Mouse (Mus musculus): Measurements from ENCODE around the gene Tkt.
"Not testable (repeated sequence)": the region's sequence is repeated elsewhere in the genome, so short reads cannot be mapped to it uniquely, and the experiment has no call there.

Gene Tkt

DNA sequence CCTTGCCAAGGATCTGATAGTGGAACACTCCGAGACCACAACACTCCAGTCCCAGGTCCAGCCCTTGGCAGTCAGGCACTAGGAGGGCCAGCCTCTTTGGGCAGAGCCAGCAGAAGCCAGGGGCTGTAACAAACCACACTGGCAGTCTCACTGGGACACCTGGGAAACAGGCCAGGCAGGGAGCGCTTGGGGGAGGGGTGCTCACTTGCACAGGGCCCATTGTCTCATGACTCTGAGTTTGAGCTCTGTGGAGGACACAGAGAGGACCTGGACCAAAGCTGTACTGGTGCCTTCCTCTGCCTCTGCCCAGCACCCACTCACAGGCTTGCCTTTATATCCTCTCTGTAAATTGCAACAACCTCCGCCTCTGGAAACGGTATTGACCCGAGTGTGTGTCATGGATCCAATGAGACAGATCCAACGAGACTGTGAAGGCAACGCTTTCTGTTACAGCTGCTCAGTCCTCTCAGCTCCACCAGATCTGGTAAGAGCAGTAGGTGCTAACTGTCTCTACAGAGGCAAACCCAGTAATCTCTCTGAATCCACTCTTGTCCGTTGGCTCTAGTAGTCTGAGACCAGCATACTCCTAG is at the start of gene Tkt:
TSS of gene Tkt (plus strand) at position 229 of the 590 bp plus-strand sequence.
- peak; percentile 90 for DNase-seq

DNA sequence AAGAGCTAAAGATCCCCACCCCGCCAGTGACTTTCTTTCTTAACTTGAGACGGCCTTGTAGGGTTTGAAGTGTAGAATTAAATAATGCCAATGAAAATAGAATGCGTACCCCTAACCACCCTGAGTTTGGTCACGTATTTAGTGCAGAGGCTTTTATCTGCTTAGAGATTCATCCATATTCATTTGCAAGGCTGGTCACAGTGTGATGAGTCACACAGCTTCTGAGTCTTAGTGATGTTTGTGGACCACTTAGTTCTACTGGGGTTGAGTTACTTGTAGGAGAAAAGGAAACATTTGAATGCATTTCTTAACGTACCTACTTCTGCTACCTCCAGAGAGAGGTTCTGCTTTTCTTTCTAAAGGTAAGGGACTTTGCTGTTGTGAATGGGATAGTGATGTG is 43.2 kb upstream of the Tkt start:
- no peak for DNase-seq

DNA sequence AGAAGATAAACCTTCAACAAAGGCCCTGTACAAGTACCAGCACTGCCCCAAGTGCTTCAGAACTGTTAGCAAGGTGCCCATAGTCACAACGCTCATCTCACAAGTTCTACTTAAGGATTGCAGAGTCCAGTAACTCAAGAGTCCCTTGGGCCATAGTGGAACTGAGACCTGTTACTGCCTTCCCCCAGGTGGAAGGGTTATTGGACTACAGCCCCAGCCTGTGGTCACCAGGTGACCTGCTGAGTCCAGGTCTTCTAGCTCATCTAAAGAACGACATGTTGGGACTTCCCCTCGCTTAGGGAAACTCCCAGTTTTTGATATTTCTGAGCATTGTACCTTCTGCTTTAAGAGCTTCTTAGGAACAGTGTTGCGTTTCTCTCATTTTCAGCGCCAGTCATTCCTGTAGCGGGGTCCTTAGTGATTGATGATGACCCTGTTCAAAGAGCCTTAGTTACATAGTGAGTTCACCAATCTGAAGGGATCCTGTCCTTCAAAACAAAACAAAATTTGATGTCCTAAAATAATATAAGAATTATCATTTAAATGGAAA is 37.9 kb upstream of the Tkt start:
- DNase-seq = no peak

DNA sequence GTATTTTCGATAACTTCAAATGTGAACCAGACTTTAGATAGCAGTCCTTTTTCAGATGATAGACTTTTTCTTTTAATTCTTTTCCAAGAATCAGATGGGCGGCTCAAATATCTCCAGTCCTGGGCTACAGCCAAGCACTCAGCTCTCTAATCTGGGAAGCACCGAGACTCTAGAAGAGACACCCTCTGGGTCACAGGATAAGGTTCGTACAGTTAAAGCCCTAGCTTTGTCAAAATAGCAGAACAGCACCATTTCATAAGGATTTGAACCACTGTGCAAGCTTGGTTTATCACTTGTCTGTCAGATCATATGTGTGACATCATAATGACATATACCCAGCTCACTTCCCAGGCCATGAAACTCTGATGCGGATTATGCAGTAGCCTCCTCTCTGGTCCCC is 35.3 kb upstream of the Tkt start:
- no peak for DNase-seq

DNA sequence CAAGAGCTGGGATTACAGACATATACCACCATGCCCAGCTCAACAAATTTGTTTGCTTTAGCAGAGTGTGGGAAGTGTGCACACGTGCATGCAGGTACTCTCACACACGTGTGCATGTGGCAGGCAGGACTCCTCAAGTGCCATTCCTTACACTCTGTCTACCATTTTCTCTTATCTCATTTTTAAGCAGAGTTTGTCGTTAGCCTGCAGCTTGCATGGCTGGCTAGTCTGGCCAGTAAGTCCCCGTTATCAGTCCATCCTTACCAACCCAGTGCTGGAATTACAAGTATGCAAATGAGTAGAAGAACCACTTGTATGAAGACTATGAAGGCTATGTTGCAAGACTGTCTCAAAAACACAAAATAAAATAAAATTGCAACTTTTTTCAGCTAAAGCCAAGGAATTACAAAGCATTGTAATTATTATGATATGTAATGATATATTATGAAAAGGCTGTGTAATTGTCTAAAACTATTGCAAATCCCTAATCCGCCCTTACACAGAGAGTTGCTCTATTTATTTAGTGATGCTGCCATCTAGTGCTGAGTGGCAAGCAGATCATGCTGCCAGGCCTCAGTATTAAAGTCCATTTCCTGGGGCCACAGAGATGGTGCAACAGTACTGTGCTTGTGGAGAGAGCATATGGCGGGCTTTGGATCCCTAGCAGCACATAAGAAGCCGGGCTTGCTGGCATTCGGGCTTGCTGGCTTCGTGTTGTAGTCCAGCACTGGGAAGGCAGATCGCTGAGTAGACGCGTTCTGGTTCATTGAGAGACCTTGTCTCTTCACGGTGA is 32.0 kb upstream of the Tkt start:
- DNase-seq = peak; percentile 45

DNA sequence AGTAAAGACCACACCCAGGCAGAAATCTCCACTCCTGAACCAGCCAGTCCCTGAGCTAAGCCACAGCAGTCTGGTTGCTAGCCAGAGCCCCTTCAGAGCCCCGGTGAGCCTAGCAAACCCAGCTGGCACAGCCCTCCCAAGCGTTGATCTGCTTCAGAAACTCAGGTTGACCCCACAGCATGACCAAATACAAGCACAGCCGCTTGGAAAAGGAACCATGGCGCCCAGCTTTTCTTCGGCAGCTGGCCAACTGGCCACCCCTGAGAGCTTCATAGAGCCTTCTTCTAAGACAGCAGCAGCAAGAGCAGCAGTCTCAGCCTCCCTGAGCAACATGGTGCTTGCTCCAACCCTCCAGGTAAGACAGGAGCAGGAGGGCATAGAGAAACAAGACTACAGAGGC is 28.8 kb upstream of the Tkt start:
- no peak for DNase-seq

DNA sequence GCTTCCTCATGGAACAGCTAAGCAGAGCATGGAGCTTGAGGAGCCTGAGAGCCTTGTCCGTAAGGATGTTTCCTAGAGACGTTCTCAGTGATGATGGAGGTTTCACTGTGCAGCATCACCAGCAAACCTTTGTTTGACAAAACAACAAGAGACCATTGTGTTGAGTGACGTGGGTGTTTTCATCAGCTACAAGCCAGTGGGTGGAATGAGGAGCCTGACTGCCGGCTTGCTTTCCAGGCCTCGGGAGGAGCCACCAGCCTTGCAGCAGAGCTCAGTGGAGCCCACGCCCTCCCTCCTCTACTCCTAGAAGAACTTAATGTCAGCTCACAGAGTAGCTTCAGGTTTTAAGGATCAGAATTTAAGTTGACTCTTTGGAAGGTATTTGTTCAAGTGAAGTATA is 24.8 kb upstream of the Tkt start:
- no peak for DNase-seq

DNA sequence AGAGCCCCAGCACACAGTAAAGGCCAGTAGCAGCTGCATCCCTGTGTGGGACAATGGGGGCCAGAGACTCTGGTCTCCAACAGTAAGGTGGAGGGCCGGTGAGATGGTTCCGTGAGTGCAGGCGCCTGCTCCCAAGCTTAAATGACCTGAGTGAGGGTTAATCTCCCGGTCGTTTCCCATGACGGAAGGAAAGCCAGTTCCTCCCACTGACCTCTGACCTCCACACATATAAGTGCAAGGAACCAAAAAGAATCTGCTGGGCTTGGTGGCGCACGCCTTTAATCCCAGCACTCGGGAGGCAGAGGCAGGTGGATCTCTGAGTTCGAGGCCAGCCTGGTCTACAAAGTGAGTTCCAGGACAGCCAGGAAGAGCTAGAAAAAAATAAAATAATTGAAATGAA is 19.8 kb upstream of the Tkt start:
- DNase-seq = no peak

DNA sequence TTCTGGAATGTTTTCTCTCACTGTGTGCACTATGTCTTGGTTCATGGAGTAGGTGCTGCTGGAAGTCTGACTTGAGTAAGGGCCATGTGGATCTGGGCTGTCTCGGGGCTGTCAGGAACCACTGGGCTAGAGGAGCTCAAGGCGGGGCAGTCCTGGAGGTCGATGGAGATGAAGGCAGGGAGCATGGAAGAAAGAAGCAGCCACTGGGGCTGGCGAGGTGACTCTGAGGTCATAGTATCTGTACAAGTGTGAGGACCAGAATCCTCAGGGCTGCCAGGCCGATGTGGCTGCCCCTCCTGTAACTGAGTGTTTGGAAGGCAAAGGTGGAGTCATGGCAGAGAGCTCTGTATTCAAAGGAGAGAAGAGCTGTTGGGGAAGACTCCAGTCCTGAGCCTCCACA is 19.2 kb upstream of the Tkt start:
- no peak for DNase-seq

DNA sequence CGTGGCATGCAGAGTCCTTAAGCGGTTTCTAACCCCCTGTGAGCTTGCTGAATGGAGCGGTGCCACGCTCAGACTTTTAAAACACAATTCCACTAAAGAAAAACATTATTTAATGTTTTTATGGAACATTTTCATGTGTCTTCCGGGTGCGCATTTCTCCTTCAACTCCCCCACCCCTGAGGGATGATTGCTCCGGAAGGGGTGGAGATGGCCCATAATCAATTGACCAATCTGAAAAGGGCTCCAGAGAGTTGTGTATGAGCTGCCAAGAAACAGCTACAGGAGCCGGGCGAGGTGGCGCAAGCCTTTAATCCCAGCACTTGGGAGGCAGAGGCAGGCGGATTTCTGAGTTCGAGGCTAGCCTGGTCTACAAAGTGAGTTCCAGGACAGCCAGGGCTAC is 18.7 kb upstream of the Tkt start:
- no peak for DNase-seq

DNA sequence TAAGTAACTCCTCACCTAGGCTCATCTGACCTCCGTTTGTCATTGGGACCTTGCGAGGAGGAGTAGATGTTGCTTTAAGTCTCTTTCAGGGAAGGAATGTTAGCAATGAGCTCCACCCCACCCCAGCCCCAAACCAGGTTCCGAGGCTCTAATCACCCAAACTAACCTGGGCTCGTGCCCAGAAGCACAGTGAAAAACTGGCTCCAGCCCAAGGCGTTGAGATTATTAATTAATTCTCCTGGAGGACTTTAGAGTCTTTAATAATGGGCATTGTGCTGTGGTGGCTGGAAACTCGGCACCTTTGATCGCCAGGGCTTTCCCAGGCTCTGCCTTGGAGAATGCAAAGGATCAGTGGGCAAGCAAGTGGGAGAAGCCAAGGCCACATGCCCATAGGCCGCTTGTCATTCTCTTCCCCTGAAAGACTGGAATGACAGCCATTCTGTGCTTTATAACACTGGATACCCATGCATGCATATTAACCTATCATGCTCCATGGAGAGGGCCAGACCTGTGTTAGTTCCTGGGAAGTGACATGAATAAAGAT is 17.4 kb upstream of the Tkt start:
- DNase-seq = no peak

DNA sequence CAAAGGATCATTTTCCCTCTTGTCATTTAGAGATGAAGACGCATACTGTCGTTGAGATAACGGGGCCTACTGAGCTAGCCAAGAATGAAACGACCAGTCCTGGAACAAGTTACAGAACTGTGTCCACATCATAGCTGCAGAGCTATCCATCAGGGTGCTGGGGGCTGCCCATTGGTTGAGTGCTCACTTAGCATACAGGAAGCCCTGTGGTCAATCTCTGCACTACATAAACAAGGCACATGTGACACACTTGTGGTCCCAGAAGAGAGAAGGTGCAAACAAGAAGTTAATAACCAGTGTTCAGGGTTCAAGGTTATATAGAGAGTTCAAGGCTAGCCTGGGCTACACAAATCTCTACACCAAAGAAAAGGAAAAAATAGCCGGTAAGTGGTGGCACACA is 16.7 kb upstream of the Tkt start:
- no peak for DNase-seq

DNA sequence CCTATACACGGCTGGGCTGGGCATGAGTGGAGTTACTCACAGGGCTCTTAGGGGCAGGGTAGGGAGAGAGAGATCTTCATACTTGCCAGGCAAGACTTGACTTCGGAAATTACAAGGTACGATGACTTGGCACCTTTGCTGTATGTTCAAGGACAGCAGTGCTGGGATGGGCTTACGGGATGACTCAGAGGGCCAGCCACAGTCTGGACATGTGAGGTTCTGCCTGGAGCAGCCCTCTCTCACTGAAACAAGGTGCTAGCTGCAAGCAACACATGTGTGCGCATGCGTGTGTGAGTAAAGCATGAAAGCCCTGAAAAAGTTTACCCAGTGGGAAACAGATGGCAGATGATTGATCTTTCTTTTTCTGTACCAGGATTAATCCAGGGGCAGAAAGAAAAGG is 16.3 kb upstream of the Tkt start:
- DNase-seq = no peak

DNA sequence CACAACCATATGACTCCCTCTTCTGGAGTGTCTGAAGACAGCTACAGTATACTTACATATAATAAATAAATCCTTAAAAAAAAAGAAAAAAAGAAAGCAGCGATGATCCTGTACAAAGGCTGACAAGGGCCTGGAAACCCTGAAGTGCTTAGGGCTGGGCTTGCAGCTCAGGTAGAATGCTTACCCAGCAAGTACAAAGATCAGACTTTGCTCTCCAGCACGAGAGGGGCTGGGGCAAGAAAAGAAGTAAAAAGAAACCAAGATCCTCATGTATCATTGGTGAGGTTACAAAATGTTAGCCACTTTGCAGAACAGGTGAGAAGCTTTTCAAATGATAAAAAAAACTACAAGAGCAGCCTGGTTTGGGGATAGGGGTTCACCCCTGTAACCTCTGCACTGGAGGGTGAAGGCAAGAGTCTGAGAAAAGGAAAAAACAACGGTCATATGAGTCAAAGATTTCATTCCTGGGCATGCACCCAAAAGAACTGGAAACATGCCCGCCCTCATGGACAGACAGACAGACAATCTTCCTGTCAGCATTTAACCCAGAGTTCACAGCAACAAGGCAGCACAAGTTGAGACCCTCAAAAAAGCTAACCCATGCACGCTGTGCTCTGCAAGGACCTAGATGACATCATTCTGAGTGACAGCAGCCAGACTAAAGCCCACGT is 14.2 kb upstream of the Tkt start:
- DNase-seq = no peak

DNA sequence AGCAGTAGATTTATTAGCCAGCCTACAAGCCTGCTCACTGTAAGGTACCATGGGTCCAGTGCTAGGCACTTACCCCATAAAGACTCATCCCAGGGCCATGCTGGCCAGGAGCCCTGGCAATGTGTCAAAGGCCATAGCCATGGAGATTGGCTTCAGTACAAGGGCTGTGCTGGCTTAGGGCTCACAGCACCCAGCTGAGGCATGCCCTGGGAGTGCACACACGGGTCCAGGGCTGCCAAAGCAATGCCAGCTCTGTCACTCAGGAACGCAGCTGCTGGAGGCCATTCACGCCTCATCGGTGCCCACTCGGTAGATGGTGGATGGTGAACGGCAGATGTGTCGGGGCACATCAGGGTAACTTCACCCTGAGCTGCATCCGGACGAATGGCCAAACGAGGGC is 6.6 kb upstream of the Tkt start:
- DNase-seq = peak; percentile 51

DNA sequence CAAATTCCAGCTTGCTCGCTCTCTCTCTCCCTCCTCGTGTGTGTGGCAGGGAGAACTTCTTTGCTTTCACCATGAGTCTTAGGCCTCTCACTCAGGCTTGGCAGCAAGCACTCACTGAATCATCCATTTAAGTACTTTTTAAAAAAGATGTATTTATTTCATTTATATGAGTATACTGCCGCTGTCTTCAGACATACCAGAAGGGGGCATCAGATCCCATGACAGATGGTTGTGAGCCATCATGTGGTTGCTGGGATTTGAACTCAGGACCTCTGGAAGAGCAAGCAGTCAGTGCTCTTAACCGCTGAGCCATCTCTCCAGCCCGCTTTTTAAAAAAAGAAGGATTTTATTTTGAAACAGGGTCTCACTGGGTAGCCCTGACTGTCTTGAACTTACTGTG is 4.8 kb upstream of the Tkt start:
- not testable (repeated sequence) for DNase-seq

DNA sequence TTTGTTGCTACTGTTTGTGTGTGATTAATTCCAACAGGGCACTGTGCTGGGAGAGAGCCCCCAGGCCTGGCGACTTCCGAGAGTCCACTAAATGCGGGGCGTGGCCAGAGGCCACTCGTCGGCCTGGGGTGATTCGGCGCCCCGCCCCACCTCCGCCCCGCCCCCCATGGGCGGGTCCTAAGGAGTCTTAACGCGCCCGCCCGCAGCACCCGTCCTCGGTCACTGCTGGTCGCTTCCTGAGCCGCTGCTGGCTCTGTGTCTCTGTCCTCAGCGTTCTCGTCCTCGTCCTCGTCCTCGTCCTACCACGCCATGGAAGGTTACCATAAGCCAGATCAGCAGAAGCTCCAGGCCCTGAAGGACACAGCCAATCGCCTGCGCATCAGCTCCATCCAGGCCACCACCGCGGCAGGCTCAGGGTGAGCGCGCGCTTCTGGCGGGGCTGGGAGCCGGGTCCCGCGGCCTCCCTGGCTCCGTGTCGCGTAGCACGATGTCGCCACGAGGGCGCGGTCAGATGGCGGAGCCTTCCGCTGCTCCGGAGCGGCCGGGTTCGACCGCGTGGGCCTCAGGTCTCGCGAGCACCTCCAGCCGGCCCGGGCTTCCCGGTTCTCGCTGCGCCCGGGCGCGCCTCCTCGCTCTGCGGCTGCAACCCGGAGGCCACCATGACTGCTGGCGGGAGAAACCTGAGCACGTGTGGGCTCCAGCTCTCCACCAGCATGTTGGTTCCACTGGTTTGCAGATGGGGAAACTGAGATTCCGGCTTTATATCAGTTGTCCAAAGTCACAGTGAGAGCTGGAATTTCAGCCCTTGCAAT is 1.0 kb downstream of the Tkt start:
- peak; percentile 99 for DNase-seq

DNA sequence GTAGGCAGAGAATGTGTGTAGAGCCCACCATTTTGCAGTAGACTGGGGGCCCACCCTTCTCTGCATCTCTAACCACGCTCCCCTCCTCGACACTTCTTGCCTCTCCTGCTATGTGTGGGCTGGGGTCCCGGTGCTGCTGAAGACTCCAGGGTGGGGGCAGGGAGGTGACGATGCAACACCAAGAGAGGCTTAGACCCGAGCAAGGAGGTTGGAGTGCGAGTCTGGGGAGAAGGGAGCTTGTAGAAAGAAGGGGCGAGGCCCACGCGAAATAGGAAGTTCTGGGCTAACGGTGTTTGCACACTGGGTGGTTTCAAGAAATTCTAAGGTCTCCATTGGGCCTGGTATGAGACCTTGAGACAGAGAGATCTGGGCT is 1.6 kb downstream of the Tkt start:
- DNase-seq = peak; percentile 48

DNA sequence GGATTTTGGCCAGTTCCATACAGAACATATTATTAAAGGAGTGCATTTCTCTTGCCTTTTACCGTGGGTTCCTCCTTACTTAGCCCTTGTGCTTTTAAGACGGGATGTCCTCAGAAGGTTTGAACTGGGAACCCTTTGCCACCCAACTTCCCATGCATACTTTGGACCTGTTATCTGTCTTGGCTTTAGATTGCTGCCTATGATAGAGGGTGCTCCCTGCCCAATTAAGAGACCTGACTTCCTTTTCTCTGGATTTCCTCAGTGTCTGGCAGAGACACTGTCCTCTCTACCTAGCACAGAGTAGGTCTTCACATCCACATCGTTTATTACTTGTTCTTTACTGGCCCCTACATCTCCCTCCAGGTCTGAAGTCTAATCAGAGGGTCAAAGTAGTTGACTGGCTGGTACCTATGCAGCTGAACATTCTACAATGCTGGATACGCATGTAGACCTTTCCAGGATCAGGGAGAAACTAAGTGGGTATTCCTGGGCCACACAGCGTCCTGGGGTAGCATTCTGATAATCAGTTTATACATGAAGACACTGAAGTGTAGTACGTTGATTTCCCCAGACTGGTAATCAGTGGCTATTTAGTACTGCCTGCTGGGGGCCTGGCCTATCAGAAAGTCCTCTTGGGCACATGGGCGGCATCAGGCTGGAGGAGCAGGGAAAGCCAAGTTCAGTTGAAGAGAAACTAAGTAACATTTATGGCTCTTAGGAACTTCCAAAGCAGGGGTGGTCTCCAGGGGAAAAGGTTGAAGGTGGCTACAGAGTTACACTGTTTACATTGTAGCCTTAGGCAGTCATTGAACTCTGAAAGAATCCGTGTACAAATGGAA is 2.3 kb downstream of the Tkt start:
- DNase-seq = no peak

DNA sequence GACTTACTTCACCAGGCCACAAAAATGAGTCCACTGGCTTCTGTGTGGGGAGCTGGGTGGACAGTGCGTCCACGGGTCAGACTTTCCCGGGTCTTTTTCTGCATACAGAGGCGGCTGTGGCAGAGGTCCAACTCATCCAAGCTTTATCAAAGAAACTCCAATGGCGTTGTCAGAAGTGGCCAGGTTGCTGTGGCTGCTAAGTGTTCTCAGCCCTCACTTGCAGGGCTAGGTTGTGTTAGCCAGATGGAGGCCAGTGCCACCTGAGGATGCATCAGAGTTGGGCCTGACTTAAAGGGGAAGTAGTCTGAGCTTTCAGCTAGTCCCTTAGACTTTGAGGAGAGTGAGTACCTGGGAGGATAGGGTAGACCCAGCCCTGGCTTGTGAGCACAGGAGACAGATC is 3.4 kb downstream of the Tkt start:
- peak; percentile 67 for DNase-seq

DNA sequence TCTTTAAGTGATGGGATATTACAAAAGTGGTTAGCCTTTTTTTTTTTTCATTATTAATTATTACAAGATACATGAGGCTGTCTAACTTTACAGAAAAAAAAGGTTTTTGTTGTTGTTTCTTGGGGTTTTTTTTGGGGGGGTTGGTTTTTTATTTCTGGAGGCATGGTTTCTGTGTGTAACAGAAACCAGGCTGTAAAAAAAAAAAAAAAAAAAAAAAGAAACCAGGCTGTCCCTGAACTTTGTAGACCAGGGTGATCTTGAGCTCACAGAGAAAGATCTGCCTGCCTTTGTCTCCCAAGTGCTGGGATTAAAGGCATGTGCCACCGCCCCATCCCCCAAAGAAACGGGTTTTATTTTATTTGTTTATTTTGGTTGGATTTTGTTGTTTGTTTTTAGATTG is 3.8 kb downstream of the Tkt start:
- no peak for DNase-seq

DNA sequence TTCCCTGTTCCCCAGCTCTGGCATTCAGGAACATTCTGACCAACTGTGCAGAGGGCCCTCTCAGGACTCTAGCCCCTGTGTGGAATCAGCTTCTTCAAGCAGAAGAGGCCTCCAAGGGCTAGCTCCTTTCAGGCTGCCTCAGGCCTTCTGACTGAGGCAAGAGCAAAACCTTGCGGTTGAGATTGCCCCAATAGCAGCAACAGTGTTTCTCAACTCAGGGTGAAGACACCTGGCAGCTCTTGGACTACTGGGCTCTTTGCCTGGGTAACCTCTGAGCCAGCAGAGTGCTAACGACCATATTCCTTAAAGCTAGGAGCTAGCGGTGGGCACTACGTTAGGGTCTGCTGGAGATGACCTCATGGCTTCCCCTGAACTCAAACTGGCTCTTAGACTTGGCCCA is 5.0 kb downstream of the Tkt start:
- peak; percentile 54 for DNase-seq

All from lung, postnatal 36 days (tissue).